In the genomic region with DNA sequence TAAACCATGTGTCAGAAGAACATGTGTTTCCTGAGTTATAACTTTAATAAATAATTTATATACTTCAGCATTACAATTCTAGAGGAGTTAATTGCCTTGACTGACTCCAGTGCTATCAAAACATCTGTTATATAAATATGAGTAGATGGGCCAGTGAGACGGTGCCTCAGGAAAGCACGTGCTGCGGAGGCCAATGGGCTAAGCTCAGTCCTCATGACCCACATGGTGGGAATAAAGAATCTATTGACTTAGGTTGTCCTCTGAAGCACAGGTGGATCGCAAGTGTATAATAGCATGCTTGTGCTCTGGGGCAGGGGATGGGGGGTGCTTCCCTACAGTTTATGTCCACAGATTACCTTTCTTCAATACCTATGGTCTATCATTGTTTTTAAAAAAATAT, we compare ENCODE assay signal across 18 mouse cellular contexts.
"Had no signal": no experiment of that assay in that cellular context is flagged by ENCODE, and none has a peak within 500 bp of the region (broad histone marks: within the 10 kb centered on the region; RNA-seq: fewer than 3 reads in every experiment).

No protein-coding gene starts in this region.

- H3K9me3 ChIP-seq: midbrain, embryonic 10.5 days; midbrain, embryonic 12.5 days; neural tube, embryonic 13.5 days; neural tube, embryonic 15.5 days had no signal

- H3K4me1 ChIP-seq: midbrain, embryonic 10.5 days; midbrain, embryonic 12.5 days; neural tube, embryonic 13.5 days; neural tube, embryonic 15.5 days had no signal

- H3K4me3 ChIP-seq: midbrain, embryonic 10.5 days; midbrain, embryonic 12.5 days; myocyte; neural tube, embryonic 13.5 days; neural tube, embryonic 15.5 days had no signal

- H3K27ac ChIP-seq: midbrain, embryonic 10.5 days; midbrain, embryonic 12.5 days; neural tube, embryonic 13.5 days; neural tube, embryonic 15.5 days had no signal

- ATAC-seq: midbrain, embryonic 16.5 days had no signal

- H3K36me3 ChIP-seq: midbrain, embryonic 10.5 days; midbrain, embryonic 12.5 days; neural tube, embryonic 13.5 days; neural tube, embryonic 15.5 days had no signal

- DNase-seq: lung, embryonic 14.5 days; lung, postnatal 10 days; lung, postnatal 4 days; midbrain, embryonic 14.5 days; retina, postnatal 1 day; right cerebral cortex, adult 18-20 months; right cerebral cortex, postnatal 25 days; right cerebral cortex, postnatal 4 days; spleen, adult 18-20 months; thymus, adult 18-20 months; thymus, postnatal 14 days; thymus, postnatal 36 days had no signal

- H3K4me2 ChIP-seq: lung, embryonic 14.5 days; midbrain, embryonic 12.5 days; neural tube, embryonic 13.5 days; neural tube, embryonic 15.5 days had no signal

- H3K9ac ChIP-seq: lung, embryonic 14.5 days; midbrain, embryonic 12.5 days; neural tube, embryonic 13.5 days; neural tube, embryonic 15.5 days had no signal

- H3K27me3 ChIP-seq: midbrain, embryonic 12.5 days; neural tube, embryonic 13.5 days; neural tube, embryonic 15.5 days had no signal
